Mouse (Mus musculus) liver, postnatal 0 days (tissue): ENCODE data around the gene Mrpl42. TPM values are rescaled to one million over a fixed set of nuclear protein-coding genes. Genes with fewer than 3 reads are reported as not detected.

Experiments
- ATAC-seq: fragments of 200-750 bp; cut with Nextera tagmentation; 2 replicates; pipeline ENCODE4 v1.8.0; 2017; ENCODE audit warnings: mild to moderate bottlenecking, moderate library complexity
- DNase-seq: peaks from one replicate; pipeline ENCODE4 v3.0.0-alpha.2; 2016
- H3K27ac ChIP-seq: fragments of 300-500 bp; sonication (generic); 2 replicates; pipeline ENCODE4 v1.5.1; 2014; ENCODE audit warnings: antibody characterized with exemption, moderate library complexity, mild to moderate bottlenecking, low read depth
- H3K27me3 ChIP-seq: fragments of 300-500 bp; sonication (generic); 2 replicates; pipeline ENCODE4 v1.6.1; 2014; ENCODE audit warnings: low read length, control low read depth, mixed read lengths; ENCODE audit not compliant: insufficient read depth
- H3K36me3 ChIP-seq: fragments of 300-500 bp; sonication (generic); replicated peaks from 2 replicates; pipeline ENCODE4 v1.6.1; 2014; ENCODE audit warnings: mild to moderate bottlenecking, control low read depth, low read length, moderate library complexity, mixed read lengths; ENCODE audit not compliant: insufficient read depth
- H3K4me1 ChIP-seq: fragments of 300-500 bp; sonication (generic); 2 replicates; pipeline ENCODE4 v1.6.1; 2014; ENCODE audit warnings: antibody characterized with exemption, mild to moderate bottlenecking, control low read depth; ENCODE audit not compliant: insufficient read depth
- H3K4me2 ChIP-seq: fragments of 300-500 bp; sonication (generic); 2 replicates; pipeline ENCODE4 v1.6.1; 2014; ENCODE audit warnings: low read depth, mild to moderate bottlenecking, low read length, moderate library complexity, mixed read lengths
- H3K4me3 ChIP-seq: fragments of 300-500 bp; sonication (generic); 2 replicates; pipeline ENCODE4 v1.5.1; 2014; ENCODE audit warnings: low read depth, low read length
- H3K9ac ChIP-seq: fragments of 300-500 bp; sonication (generic); replicated peaks from 2 replicates; pipeline ENCODE4 v1.6.1; 2014; ENCODE audit warnings: mild to moderate bottlenecking, moderate library complexity
- H3K9me3 ChIP-seq: fragments of 300-500 bp; sonication (generic); 2 replicates; pipeline ENCODE4 v1.6.1; 2016; ENCODE audit warnings: mild to moderate bottlenecking, control low read depth, low read length, mixed read lengths
- CTCF ChIP-seq: sonication (generic); IDR thresholded peaks from 2 replicates; pipeline ENCODE4 v1.5.1; 2016; ENCODE audit warnings: antibody characterized with exemption, low read depth
- EP300 ChIP-seq: IDR thresholded peaks from 2 replicates; pipeline ENCODE4 v1.6.1; 2016; ENCODE audit warnings: antibody characterized with exemption, low read depth, mild to moderate bottlenecking
- WGBS: fragments of 180-500 bp; shearing (Covaris S2); extraction: QIAGEN DNeasy Blood & Tissue Kit; methylation state at CpG from one replicate; pipeline ENCODE4 v1.1.7; 2014; ENCODE audit not compliant: insufficient replicate concordance; 5-methylcytosine and 5-hydroxymethylcytosine counted together
- polyA plus RNA-seq: library from polyadenylated mRNA; unstranded; fragments of >200 nt; fragmentation: Nextera tagmentation; extraction: Ambion mirVana; gene quantifications from 2 replicates; pipeline ENCODE4 v1.2.1, GENCODE M21; 2015

Gene Mrpl42
- polyA plus RNA-seq, 1 experiment from 2014 or later = 163 TPM

DNA sequence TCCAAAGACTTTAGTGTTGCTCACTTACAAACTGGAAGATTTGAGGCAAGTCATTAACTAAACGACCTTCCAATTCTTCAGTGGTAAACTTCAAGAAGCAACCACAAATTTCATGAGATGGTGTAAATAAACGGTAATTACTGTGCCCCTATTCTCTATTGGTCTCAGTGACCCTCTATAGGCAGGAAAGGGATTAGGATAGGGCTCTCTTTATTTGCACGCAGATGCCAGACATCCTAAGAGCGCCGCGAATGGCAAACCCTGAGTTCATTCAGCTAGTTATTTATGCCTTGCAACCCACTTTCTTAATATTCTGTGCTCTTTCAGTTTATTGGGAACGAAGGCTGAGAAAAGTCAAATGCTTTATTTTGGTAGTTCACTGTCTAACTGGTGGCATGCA lies 707 bp downstream of the Mrpl42 start:
- no peak for TF ChIP-seq CTCF
- TF ChIP-seq EP300 = no peak
- H3K27ac ChIP-seq = peak overlapping the region; percentile 82
- DNase-seq (no peak), ATAC-seq (no peak)
- WGBS = under 1% methylated on average over 7 of the region's 7 CpGs
- peak overlapping the region; percentile 76 for H3K9ac ChIP-seq
- H3K4me1 ChIP-seq = peaks cover 9% of the 10 kb centered on the region
- H3K9me3 ChIP-seq = no peaks in the 10 kb centered on the region
- H3K4me3 ChIP-seq = peak overlapping the region; percentile 82
- no peaks in the 10 kb centered on the region; the same call in 1 of the 2 replicates for H3K36me3 ChIP-seq
- no peaks in the 10 kb centered on the region for H3K27me3 ChIP-seq
- H3K4me2 ChIP-seq = peak overlapping the region; percentile 88

DNA sequence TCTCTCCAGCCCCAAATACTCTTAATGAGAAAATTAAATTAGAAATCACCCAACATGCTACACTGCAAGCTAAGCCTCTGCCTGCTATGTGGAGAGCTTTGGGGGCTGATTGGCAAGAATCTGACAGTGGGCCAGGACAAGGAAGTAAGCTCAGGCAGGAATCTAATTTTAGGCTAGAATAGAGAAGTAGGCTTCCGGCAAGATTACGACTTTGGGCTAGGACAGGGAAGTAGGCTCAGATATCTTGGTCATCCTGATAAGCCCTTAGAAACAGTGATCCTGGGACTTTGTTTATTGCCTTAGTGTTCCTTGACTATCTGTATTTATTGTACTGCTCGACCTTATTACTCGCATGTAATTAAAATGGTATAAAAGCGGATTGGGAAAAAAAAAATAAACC lies 7.5 kb downstream of the Mrpl42 start:
- no peak for DNase-seq
- Histone ChIP-seq H3K9ac (no peak overlapping the region), H3K27me3 (no peaks in the 10 kb centered on the region), H3K4me3 (no peak overlapping the region), H3K27ac (no peak overlapping the region), H3K4me2 (no peak overlapping the region), H3K36me3 (peaks cover 39% of the 10 kb centered on the region), H3K4me1 (no peaks in the 10 kb centered on the region), H3K9me3 (peaks cover 5% of the 10 kb centered on the region)
- ATAC-seq = no peak
- TF ChIP-seq CTCF = no peak
- no peak for TF ChIP-seq EP300
- WGBS = 79% methylated on average over 5 of the region's 5 CpGs

DNA sequence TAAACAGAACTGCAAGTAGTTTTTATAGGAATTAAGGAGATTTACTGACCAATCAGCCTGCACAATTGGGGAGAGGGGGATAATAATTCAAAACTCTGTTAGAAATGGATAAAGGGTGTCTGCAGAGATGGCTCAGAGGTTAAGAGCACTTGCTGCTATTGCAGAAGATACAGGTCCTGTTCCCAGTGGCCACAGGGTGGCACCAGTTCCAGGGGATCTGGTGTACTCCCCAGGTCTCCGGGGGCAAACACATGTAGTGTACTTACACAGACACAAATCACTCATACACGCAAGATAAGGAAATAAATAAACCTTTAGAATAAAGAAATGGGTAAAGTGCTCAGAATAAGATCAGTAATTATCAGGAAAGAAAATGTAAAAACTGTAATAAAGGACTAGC lies 12.1 kb downstream of the Mrpl42 start:
- peaks cover 57% of the 10 kb centered on the region for H3K36me3 ChIP-seq
- H3K9ac ChIP-seq = no peak overlapping the region
- no peak overlapping the region for H3K27ac ChIP-seq
- no peaks in the 10 kb centered on the region for H3K27me3 ChIP-seq
- H3K9me3 ChIP-seq = peaks cover 3% of the 10 kb centered on the region
- TF ChIP-seq CTCF (peak; percentile 62), EP300 (no peak)
- 63% methylated on average over 2 of the region's 2 CpGs for WGBS
- H3K4me3 ChIP-seq = no peak overlapping the region
- DNase-seq = peak; percentile 53
- no peak for ATAC-seq
- no peak overlapping the region for H3K4me2 ChIP-seq
- H3K4me1 ChIP-seq = no peaks in the 10 kb centered on the region

DNA sequence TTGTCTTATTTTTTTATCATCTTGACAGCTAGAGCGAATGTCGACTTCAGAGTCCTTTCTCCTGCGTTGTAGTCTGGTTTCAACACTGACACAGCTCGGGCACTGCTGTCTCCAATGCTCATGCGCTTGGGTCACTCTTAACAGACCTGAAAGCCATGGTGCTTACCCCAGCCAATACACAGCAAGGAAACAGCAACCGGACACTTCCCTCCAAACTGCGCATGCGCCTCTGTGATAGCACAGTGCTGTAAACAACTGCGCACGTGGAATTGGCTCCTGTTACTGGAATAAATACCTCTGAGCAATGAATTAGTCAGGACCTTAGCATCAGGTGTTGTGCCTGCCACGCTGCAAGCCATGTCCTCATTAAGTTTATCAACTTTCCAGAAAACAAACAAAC lies 24.2 kb downstream of the Mrpl42 start:
- 77% methylated on average over 11 of the region's 11 CpGs for WGBS
- H3K4me3 ChIP-seq = no peak overlapping the region
- ATAC-seq (no peak), DNase-seq (no peak)
- H3K4me2 ChIP-seq = no peak overlapping the region
- H3K27me3 ChIP-seq = no peaks in the 10 kb centered on the region
- no peak overlapping the region for H3K9ac ChIP-seq
- no peak overlapping the region for H3K27ac ChIP-seq
- H3K4me1 ChIP-seq = no peaks in the 10 kb centered on the region
- H3K36me3 ChIP-seq = peaks cover 9% of the 10 kb centered on the region
- H3K9me3 ChIP-seq = no peaks in the 10 kb centered on the region
- TF ChIP-seq EP300 (no peak), CTCF (no peak)

DNA sequence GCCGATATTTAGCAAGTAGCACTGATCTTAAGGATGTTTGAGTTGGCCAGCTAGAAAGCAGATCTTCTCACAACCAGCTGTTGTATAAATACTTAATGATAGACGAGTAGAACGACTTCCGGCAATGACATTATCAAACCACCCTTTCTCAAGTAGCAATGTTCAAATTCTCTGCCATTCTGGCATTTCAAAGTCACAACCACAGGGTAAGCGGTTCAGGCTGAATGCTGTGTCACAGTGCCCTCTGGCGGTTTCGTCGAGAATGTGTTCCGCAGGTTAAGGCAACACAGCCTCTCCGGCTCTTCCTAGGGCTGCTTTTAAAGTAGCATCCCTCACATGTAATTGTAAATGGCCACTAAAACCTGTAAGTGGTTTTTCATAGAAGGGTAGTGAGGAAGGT lies 25.8 kb downstream of the Mrpl42 start:
- Histone ChIP-seq H3K4me1 (no peaks in the 10 kb centered on the region), H3K36me3 (peaks cover 2% of the 10 kb centered on the region; the same call in 1 of the 2 replicates), H3K4me2 (no peak overlapping the region), H3K27ac (no peak overlapping the region), H3K27me3 (no peaks in the 10 kb centered on the region), H3K4me3 (no peak overlapping the region), H3K9ac (no peak overlapping the region), H3K9me3 (no peaks in the 10 kb centered on the region)
- peak; percentile 86 for DNase-seq
- peak; percentile 66 for ATAC-seq
- TF ChIP-seq CTCF (peak; percentile 94), EP300 (no peak)
- 12% methylated on average over 10 of the region's 10 CpGs for WGBS

DNA sequence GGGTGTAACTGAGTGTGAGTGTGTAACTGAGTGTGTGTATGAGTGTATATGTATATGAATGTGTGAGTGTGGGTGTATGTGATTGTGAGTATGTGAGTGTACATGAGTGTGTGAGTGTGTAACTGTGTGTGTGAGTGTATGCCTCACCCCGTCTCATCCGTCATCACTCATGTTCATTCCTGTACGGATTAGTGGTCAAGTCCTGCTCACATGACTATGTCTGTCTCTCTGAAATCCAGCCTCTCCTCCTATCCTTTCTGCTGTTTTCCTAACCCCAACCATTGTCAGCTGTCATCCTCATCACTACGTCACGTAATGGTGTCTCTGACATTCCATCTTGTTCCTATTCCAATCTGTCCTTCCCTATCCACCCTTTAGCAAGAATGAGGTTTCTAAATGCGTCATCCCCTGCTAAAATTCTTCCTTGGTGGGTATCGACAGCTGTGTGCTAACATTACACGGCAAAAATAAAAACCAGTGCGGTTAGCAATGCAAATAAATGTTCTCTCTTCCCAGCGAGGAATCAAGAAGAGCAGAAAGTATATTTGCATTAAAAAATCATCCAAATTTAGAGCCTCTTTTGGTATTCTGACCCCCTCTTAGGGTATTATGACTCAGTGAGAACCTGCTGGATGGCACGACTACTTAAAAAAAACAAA lies 29.7 kb downstream of the Mrpl42 start:
- DNase-seq (no peak), ATAC-seq (no peak)
- Histone ChIP-seq H3K9me3 (no peaks in the 10 kb centered on the region), H3K36me3 (no peaks in the 10 kb centered on the region), H3K9ac (no peak overlapping the region), H3K27ac (no peak overlapping the region), H3K4me1 (no peaks in the 10 kb centered on the region), H3K4me3 (no peak overlapping the region), H3K4me2 (no peak overlapping the region), H3K27me3 (no peaks in the 10 kb centered on the region)
- 78% methylated on average over 11 of the region's 11 CpGs for WGBS
- TF ChIP-seq EP300 = no peak
- TF ChIP-seq CTCF = no peak

DNA sequence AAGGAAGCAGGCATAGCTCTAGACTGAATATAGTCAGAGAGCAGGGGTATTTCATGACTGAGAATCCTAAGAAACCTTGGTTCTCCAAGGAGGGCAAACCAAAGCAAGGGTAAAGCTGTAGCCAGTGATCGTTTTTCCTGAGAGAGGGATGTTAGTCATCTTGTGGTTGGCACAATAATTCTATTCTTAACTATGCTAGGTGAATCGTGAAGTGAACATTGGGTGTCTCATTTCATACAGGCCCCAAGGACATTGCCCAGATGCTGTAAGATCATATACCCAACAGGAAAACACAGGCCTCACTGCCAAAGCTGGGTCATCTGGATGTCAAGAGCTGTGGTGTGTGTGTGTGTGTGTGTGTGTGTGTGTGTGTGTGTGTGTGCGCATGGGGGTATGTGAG lies 30.6 kb downstream of the Mrpl42 start:
- no peak overlapping the region for H3K4me2 ChIP-seq
- DNase-seq = no peak
- TF ChIP-seq EP300 (no peak), CTCF (no peak)
- WGBS = 67% methylated on average over 3 of the region's 3 CpGs
- H3K9me3 ChIP-seq = no peaks in the 10 kb centered on the region
- no peak overlapping the region for H3K9ac ChIP-seq
- H3K4me1 ChIP-seq = no peaks in the 10 kb centered on the region
- ATAC-seq = no peak
- H3K27ac ChIP-seq = no peak overlapping the region
- no peaks in the 10 kb centered on the region for H3K36me3 ChIP-seq
- no peak overlapping the region for H3K4me3 ChIP-seq
- H3K27me3 ChIP-seq = no peaks in the 10 kb centered on the region
